Comparison of ENCODE assay signal across 35 mouse cellular contexts in the genomic region with DNA sequence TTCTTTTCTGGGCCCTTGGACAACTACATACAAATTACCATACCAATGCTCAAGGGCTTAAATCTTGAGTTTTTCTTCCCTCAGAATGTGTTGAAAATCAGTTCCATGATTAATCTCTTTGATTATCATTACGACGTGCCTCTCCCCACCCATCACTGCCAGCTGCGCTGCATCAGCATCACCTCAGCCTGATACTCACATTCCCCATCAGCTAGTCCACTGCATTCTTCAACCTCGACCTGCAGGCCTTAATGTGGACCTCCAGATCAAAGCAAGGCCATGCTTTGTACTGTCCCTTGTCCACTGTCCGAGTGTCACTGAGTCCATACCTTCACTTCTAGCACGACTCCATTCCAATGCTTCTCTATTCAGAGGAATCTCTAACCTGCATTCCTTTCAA.
"Had no signal": no experiment of that assay in that cellular context is flagged by ENCODE, and none has a peak within 500 bp of the region (broad histone marks: within the 10 kb centered on the region; RNA-seq: fewer than 3 reads in every experiment).

No protein-coding gene starts in this region.

- H3K4me3 ChIP-seq: heart, embryonic 10.5 days; heart, embryonic 12.5 days; heart, embryonic 13.5 days; heart, embryonic 15.5 days; hindbrain, embryonic 10.5 days; hindbrain, embryonic 12.5 days; hindbrain, embryonic 13.5 days; hindbrain, embryonic 15.5 days; intestine, embryonic 15.5 days; kidney, embryonic 15.5 days; layer of hippocampus, adult 2 months had no signal

- H3K36me3 ChIP-seq: heart, embryonic 10.5 days; heart, embryonic 12.5 days; heart, embryonic 13.5 days; heart, embryonic 15.5 days; hindbrain, embryonic 10.5 days; hindbrain, embryonic 12.5 days; hindbrain, embryonic 13.5 days; hindbrain, embryonic 15.5 days; intestine, embryonic 15.5 days; kidney, embryonic 15.5 days had no signal

- H3K27me3 ChIP-seq: heart, embryonic 12.5 days; heart, embryonic 13.5 days; heart, embryonic 15.5 days; hindbrain, embryonic 12.5 days; hindbrain, embryonic 13.5 days; hindbrain, embryonic 15.5 days; intestine, embryonic 15.5 days; kidney, embryonic 15.5 days had no signal

- ATAC-seq: hindbrain, embryonic 16.5 days; hindbrain, postnatal 0 days; inflammation-experienced regulatory T-cells, adult 6 months; intestine, embryonic 15.5 days; intestine, embryonic 16.5 days; intestine, postnatal 0 days had no signal

- H3K27ac ChIP-seq: heart, embryonic 10.5 days; heart, embryonic 13.5 days; heart, embryonic 15.5 days; hindbrain, embryonic 10.5 days; hindbrain, embryonic 12.5 days; hindbrain, embryonic 13.5 days; hindbrain, embryonic 14.5 days; hindbrain, embryonic 15.5 days; hindbrain, postnatal 0 days; intestine, embryonic 15.5 days; kidney, embryonic 15.5 days; kidney, postnatal 0 days; layer of hippocampus, adult 2 months had no signal

- H3K4me2 ChIP-seq: heart, embryonic 11.5 days; heart, embryonic 12.5 days; heart, embryonic 13.5 days; heart, embryonic 15.5 days; hindbrain, embryonic 12.5 days; hindbrain, embryonic 13.5 days; hindbrain, embryonic 14.5 days; hindbrain, embryonic 15.5 days; intestine, embryonic 15.5 days; kidney, embryonic 15.5 days had no signal

- DNase-seq: heart, postnatal 10 days; heart, postnatal 14 days; heart, postnatal 36 days; heart, postnatal 4 days; kidney, adult 11 months; kidney, adult 18-20 months; kidney, adult 2 months; kidney, adult 8-10 months; kidney, adult 9 months; kidney, postnatal 10 days; kidney, postnatal 14 days; kidney, postnatal 25 days; kidney, postnatal 36 days; kidney, postnatal 4 days; layer of hippocampus, adult 9-11 months; layer of hippocampus, postnatal 36 days had no signal

- H3K4me1 ChIP-seq: hindbrain, embryonic 12.5 days; hindbrain, embryonic 15.5 days; intestine, embryonic 15.5 days; kidney, embryonic 15.5 days had no signal

- H3K9me3 ChIP-seq: heart, embryonic 10.5 days; heart, embryonic 12.5 days; heart, embryonic 13.5 days; heart, embryonic 15.5 days; hindbrain, embryonic 10.5 days; hindbrain, embryonic 12.5 days; hindbrain, embryonic 13.5 days; hindbrain, embryonic 15.5 days; intestine, embryonic 15.5 days; kidney, embryonic 15.5 days had no signal

- H3K9ac ChIP-seq: heart, embryonic 12.5 days; heart, embryonic 13.5 days; heart, embryonic 15.5 days; hindbrain, embryonic 12.5 days; hindbrain, embryonic 13.5 days; hindbrain, embryonic 14.5 days; hindbrain, embryonic 15.5 days; intestine, embryonic 15.5 days; kidney, embryonic 15.5 days had no signal
